Mouse (Mus musculus) skeletal muscle tissue, adult 2 months (tissue): Measurements from ENCODE around the gene Hsd17b14.

Source experiments
- DNase-seq: peaks from one replicate; pipeline ENCODE4 v3.0.0-alpha.2; 2012; ENCODE audit warnings: low read depth, low spot score

Gene Hsd17b14

GRCm38 (mm10) chr7:45598960-45599879 lies 44.5 kb downstream of the Hsd17b14 start:
- DNase-seq: no peak

- no peak for DNase-seq
Observed at GRCm38 (mm10) chr7:45605704-45606289, 51.1 kb downstream of the Hsd17b14 start.

GRCm38 (mm10) chr7:45609511-45609910 lies 54.8 kb downstream of the Hsd17b14 start:
- no peak for DNase-seq

- DNase-seq: peak; percentile 42
Observed at GRCm38 (mm10) chr7:45616277-45616676, 61.6 kb downstream of the Hsd17b14 start.

GRCm38 (mm10) chr7:45617042-45617695 lies 62.5 kb downstream of the Hsd17b14 start, which contains the start of gene Fut1:
Gene Fut1, plus strand, starts transcription at chr7:45617289.
- DNase-seq: no peak
